Mouse (Mus musculus): ENCODE results near the gene Mcm5.

The Mcm5 gene

DNA sequence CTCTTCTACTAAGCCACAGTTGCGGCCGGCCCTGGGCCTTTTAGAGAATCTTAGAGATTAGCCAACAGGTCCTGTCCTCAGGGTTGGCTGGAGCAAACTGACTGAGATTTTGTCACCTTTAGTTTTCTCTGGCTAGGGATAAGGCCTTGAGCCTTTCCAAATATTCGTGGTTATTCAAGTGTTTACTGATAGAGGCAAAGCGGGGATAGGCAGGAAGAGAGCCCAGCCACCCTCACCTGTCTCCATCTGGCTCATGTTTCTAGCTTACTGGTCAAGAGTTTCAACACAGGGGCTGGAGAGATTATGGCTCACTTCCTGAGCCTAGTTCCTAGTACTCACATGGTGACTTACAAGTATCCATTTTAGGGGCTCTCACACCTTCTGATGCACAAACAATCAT is 6.4 kb upstream of the Mcm5 start:
- DNase-seq = no peak

DNA sequence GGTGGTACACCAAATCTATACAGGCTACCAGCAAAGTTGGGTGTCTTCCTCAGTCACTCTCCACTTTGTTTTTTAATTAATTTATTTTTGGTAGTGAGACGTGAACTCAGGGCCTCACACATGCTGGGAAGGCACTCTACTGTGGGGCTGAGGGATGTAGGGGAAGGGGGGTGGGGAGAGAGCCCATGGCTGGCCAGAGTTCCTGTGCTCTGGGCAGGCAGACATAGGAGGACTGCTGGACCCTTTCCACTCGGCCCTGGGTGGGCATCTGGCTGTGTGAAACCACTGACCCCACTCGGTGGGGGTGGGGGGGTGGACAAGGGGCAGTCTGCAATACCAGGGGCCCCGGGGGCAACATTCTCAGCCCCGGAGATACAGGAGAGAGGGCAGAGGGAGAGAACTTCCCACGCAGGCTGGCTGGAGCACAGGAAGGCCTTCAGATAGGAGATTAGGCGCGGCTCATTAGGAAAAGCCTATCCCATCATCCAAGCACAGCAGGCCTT is 5.9 kb upstream of the Mcm5 start:
- no peak for DNase-seq

DNA sequence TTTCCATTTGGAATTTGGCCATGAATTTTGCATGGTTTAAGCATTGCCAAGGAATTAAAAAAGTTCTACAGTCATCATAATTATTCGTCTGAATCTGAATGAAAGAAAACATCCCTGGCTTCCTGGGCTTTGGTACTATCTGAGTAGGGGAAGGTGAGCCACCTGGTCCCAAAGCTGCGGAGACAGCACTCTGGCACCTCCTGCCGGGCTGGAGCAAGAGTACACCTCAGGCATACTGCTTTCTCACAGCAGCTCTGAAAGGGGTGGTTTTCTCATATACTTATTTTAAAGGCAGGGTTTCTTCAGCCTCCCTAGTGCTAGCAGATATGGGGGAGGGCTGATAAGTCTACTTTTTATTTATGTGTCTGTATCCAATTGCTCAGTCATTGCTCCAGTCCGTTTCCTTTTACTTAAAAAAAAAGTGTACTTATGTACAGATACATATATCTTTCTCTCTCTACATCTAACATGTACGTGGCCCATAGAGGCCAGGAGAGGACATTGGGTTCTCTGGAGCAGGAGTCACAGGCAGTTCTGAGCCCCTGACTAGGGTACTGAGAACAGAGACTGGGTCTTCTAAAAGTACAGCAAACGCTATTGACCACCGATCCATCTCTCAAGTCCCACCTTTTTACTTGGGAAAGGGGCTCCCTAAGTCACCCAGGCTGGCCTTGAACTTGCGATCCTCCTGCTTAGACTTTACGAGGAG is 688 bp upstream of the Mcm5 start:
- peak; percentile 86 to 88 for DNase-seq

DNA sequence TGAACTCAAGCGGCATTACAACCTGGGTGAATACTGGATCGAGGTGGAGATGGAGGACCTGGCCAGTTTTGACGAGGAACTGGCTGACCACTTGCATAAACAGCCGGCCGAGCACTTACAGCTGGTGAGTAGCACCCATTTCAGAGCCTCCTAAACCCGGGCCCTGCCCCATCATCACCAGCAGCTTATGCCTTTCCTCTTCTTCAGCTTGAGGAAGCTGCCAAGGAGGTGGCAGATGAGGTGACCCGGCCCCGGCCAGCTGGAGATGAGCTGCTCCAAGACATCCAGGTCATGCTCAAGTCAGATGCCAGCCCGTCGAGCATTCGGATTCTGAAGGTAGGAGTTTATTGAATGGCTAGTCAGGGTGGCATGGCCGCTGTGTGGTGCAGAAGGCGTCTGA is 724 bp downstream of the Mcm5 start:
- DNase-seq = no peak

DNA sequence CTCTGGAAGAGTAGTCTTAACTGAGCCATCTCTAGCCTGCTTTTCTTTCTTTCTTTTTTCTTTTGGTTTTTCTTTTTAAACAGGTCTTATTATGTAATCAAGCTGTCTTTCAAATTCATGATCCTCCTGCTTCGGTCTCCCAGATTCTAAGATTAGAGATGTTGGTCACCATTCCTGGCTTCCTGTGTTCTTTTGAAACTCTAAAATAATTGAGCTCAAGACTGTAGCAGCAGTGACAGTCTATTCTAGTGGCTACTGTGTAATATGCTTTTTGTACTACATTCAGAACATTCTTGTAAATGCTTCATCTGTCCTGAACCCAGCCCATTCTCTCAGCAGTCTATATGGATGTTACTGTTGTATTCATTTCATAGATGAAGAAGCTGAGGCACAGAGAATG is 9.1 kb downstream of the Mcm5 start:
- DNase-seq = no peak

DNA sequence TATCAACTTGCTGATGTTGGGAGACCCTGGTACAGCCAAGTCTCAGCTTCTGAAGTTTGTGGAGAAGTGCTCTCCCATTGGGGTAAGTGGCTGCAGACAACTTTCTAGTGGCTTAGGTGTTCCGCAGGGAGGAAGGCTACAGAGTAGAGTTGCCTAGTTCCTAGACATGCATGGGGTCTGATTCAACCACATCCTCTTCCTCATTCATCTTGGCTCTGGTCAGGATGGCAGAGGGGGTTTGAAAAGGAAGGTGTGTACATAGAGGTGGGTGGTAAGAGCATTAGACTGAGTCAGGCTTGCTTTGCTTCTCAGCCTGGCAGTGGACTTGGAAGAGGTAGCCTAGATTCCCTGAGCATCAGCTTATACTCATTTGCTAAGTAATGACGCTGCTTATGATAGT is 9.9 kb downstream of the Mcm5 start:
- DNase-seq = no peak

DNA sequence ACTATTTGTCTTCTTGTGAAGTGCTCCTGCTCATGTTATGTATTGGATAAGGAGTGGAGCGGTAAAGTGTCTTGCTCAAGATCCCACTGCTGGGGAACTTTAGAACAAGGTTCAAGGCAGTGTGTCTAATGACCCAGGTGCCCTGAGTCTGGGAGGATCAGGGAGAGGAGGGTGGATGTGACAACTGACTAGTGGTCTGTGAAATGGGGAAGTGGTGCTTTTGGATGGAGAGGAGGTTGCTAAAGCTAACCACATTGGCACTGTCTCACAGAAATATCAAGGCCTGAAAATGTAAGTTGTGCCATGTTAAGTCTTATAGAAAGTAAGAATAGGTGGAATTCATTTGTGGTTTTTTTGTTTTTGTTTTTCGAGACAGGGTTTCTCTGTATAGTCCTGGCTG is 10.4 kb downstream of the Mcm5 start:
- DNase-seq = no peak

DNA sequence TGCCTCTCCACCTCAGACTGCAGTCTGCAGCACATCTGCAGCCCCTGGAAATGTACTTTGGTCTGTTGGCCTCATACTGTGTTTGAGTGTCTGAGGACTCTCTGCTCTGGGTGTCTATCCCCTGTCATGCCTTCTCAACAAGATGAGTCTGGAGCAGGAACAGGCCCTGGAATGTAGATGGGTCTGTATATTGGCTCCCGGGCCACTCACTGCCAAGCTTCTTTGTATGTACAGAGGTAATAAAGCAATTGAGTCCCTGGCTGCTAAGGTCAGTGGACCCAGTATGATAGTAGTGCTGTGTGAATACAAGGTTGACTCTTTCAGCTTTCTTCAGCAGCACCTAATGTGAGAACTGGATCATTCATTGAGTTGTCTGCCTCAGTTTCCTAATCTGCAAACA is 18.0 kb downstream of the Mcm5 start:
- no peak for DNase-seq

DNA sequence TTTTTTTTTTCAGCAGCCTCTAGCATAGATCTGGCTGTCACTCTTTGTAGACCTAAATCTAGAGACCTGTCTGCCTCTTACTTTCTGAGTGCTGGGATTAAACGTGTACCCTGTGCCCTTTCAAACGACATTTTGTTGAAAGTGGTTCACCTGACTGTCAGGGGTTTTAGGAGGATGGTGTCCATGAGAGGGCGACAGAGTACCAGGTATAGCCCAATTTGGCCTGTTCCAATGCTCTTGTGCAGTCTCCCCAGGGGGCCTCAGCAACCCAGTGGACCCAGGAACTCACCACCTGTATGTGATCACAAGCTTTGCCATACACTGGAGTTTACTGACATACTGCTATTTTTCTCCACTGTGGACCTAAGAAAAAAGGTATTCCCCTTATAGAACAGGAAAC is 23.1 kb downstream of the Mcm5 start:
- peak; percentile 68 to 78 for DNase-seq

DNA sequence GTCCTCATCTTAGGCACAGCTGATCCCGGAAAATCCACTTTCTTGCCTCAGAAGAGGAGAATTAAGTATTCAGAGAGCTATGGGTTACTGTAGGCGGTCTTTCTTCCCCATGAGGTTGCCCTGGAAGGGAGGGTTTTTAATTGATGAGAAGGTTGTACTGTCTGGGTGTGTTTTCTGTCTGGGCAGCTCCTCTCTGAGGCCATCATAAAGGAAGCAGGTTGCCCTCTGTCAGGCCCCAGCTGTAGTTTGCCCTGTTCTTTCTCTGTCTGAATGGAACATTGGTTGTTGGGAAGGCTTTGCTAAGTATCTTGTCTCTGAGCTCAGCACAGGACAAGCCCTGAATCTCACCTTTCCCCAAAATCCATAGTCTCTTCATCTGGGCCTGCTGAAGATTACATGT is 24.0 kb downstream of the Mcm5 start:
- no peak for DNase-seq

DNA sequence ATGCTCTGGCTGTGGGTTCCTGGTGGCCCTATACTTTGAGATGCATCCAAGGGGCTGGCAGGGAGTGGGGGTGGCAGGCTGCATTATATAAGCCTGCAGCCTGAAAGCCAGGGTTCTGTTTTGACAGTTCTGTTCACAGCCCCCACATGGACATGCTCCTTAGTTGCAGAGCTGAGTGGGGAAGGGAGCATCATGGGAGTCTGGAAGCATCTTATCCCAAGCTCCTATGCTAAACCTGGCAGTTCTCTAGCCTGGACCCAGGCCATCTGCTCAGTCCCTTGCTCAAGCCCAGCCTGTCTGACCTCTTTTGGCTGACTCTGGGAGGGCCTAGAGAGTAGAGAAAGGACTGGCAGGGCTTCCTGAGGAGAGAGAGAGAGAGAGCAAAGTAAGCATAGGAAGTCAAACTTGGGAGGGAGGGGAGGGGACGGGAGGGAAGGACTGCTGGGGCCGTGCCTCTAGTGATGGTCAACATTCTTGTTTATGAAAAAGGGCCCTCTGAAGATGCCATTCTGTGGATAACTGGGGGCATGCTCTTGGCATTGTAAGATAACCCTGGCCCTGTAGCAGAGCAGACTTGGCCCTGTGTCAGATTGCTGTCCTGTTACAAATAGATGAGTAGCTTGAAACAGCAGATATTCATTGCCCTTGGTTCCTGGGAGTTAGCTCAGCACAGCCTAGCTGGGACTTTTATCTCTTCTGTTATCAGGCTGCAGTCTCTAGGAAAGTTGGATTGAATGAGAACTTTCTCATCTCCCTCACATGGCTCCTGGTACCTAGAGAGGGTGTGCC is 25.4 kb downstream of the Mcm5 start:
- DNase-seq = no peak

DNA sequence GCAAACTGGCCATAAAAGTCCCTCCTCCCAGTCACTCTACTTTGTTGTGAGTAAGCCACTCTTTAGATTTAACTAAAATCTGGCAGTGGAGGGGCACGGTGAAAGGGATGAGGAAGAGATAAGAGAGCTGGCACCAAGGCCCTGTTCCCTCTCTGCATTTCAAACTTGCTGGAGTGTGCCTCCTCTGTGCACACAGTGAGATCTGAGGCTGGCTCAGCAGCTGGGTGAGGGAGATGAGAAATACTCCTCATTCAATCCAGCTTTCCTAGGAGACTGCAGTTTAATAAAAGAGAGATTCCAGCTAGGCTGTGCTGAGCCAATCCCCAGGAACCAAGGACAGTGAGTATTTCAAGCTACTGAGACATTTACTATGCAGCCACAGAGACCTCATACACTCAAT is 26.4 kb downstream of the Mcm5 start:
- DNase-seq = no peak

DNA sequence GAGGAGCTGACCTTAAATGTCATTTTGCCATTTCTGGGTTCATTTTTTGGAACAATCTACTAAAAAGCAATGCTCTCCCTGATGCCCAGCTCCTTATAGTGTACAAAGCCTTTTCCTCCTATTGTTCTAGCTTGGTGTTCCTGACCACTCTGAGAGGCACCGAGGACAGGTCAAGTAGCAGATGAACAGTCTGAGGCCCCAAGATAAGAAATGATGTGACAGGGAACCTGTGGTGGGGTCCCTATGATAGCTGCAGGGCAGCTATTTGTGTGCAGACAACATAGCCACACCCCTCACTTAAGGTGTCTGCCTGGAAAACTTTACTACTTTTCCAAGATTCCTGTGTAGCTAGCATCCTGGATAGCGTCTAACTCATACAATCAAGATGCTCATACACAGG is 26.9 kb downstream of the Mcm5 start:
- peak in 1 of 2 experiments; percentile 7 for DNase-seq

DNA sequence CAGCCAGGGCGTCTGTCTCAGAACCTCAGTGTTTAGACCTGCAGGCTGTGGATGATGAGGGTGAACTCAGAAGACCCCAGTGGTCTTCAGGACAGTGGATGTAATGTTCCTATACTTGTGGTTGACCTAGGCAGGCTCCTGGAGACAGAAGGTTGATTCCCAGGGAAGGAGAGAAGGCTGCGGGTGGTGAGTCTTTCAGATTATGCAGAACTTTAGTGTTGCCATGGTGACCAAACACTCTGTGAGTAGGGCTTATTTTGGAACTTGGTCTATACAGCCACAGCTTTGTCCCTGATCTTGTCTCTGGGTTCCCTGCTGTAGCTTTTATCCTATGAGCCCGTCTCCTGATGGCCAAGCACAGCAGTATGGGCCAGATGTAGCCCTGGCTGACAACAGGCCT is 28.2 kb downstream of the Mcm5 start:
- DNase-seq = peak in 1 of 2 experiments; percentile 25

DNA sequence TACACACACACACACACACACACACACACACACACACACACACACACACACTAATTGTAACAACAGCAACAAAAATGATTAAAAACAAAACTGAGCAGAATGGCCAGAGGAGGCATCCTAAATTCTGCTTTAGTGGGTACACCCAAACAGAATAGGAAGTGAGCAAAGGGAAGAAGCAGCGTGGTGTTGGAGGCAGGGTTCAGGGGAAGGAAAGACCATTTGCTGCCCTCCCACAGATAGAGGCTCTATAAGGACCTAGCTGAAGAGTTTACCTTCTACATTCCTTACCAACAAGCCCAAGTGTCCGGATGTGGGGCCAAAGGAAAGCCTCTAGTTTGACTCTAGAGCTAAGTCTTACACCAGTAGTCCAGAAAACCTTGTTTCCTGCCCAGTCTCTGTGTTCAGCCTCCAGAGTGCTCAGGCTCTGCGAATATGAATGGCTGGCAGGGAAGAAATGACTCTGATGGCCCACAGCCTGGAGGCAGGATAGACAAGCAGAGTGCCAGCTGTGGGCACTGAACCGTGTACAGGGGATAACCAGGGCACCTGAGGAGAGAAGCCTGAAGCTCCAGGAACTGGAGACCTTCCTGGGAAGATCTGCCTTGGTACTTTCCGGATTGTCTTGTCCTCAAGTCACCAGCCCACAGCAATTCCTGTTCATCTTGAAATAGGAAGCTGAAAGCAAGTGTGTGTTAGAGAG is 41.7 kb downstream of the Mcm5 start:
- DNase-seq = peak; percentile 17 to 41

DNA sequence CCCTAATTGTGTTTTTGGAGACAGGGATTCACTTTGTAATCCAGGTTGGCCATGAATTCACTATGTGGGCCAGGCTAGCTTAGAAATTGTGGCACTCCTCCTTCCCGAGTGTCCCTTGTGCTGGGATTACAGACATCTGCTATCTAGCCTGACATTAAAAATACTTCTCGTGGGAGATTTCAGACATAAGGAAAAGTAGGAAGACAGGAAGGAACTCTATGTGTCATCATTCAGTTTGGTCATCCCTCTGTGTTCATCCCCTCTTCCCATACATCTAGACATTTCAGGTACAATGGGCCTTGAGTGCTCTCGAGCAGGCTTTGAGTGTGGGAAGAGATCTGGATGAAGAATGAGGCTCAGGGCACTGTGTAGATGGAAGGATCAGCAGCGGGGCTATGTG is 42.4 kb downstream of the Mcm5 start:
- peak in 1 of 2 experiments; percentile 13 for DNase-seq

DNA sequence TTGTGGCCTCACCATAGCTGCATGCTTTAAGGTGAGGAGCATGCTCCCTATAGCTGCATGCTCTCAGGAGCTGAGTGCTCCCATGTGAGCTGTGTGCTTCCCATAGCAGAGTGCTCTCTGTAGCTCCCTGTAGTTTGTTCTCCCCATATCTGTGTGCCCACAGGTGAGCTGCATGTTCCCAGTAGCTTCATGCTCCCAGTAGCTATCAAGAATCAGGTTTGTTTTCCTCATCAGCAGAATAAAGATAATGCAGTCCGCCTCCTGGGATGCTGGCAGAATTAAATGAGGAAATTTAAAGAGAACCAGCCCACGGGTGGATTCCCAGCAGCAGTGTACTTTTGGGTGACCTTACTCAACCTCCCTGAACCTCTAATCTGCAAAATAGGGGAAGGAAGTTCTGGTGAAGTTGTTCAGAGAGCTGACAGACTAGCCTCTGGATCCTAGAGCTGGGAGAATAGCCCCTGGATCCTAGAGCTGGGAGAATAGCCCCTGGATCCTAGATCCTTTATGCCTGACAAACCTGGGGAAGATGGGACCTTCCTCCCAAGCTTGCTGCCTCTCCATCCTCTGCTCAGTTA is 43.2 kb downstream of the Mcm5 start:
- peak in 1 of 2 experiments; percentile 15 for DNase-seq

DNA sequence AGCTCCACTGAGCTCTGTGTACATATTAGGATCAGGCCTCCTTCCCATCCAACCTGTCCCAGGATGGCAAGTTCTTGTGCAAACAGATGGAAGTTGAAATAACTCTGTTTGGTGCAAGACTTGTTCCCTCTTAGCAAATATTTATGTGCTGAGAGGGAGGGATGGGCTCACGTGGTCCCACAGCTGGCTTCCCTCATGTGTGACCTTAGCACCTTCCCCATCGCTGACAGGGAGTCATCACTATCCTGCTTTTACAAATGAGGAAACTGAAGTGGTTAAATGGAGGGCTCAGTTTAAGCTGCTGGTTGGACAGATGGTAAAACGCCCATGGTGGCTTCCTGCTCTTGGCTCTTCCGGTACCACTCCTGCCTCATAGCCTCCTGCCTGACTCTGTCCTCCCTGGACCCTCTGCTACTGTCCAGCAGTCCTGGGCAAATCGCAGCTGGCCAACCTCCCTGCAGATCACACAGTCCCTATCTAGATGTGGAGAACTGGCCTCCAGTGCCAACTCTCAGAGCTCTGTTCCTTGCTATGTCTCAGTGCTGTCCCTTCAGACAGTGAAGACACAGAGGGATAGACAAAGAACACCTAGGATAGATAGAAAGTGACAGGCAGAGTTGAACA is 45.6 kb downstream of the Mcm5 start:
- peak in 1 of 2 experiments; percentile 21 for DNase-seq

DNA sequence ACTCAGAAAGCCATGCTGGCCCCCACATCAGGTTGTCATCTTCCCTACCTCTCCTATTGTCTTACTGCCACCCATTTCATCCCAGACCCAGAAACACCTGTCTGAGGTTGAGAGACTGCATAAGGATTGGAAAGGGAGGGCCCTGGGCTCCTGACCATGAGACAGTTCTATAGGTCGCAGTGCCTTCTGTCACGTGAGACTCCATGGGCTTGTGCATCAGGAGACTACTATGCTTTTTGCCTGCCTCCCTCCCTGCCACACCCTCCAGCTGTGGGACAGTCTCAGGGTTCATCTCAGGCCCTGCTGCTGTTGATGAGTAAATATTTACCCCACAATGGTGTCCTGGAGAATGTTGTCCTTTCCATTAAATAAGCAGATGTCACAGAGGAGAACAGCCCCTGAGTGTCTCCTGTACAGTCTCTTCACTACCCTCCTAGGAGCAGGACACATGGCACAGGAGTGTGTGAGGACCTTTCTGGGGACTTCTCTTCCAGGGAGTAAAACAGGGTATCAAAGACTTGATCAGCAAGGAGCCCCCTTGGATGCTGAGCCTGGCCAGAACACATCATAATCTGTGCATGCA is 46.5 kb downstream of the Mcm5 start:
- peak in 1 of 2 experiments; percentile 14 for DNase-seq

DNA sequence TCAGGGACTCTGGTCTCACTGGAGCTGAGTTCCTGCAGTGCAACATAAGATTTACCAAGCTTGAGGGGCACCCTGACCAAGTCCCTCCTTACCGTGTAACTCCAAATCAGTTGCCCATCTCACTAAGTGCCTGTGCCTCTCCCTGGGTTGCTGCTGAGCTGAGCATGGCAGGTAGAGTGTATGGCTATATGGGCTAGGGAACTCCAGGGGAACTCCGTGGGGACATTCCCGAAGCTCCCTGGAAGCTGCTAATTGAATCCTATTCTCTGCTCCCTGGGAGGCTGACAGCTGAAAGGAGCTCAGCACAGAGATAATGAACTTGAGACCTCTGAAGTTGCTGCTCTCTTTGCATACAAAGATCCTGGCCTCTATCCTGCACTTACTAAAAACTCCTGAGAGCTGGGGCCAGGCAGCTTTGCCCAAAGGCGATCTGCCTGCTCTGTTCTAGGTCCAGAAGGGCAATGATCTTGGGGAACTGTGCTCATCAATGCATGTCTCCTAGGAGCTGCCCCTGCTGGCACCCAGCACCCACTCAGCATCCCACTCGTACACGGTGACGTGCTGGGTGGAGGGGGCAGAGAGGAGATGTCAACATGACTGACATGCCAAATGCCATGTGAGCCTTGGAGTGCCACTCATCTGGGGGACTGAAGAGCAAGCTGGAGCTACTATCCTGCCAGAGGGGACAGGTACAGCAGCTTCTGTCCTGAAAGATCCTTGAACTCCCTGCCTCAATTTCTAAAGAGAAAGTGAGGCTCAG is 48.3 kb downstream of the Mcm5 start:
- peak in 1 of 2 experiments; percentile 21 for DNase-seq

DNA sequence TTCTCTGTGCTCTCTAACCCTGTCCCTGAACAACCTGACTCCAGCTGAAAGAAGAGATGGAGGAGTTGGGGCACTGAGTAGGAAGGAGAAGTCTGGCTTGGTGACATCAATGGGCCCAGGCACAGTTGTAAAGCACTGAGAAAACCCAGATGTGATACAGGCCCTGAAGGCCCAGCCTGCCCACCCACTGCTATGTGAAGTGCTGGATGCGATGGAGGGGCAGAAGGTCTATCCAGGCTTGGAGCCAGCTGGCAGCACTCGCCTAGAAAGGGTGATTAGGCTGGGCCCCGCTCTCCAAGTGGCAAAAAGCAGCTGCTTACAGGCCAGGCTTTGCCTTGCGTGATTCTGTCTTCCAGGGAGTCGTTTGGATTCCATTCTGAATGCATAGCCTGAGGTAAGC is 60.0 kb downstream of the Mcm5 start:
- no peak for DNase-seq

Data from kidney, postnatal 25 days (tissue).